Mouse (Mus musculus): ENCODE results near the gene Insc. TPM values are rescaled to one million over a fixed set of nuclear protein-coding genes. Genes with fewer than 3 reads are reported as not detected.
"Not testable (repeated sequence)": the region's sequence is repeated elsewhere in the genome, so short reads cannot be mapped to it uniquely, and the experiment has no call there.

Insc gene
- polyA plus RNA-seq, 1 experiment from 2014 or later: 2.9 TPM

GRCm38 (mm10) chr7:114731175-114731574, 12.3 kb upstream of the Insc start:
- Histone ChIP-seq H3K36me3 (replicated peaks; ENCODE audit: control insufficient read depth, insufficient read depth) (no peaks in the 10 kb centered on the region), H3K4me2 (replicated peaks) (no peak overlapping the region), H3K9me3 (ENCODE audit: control insufficient read depth, low read length) (no peaks in the 10 kb centered on the region), H3K4me3 (replicated peaks; ENCODE audit: low read length) (no peak overlapping the region), H3K27ac (no peak overlapping the region), H3K27me3 (ENCODE audit: control insufficient read depth, insufficient read depth, low read length) (no peaks in the 10 kb centered on the region), H3K9ac (no peak overlapping the region), H3K4me1 (replicated peaks; ENCODE audit: control insufficient read depth, insufficient read depth, low read length) (no peaks in the 10 kb centered on the region)
- 82% methylated on average over 6 of the region's 6 CpGs for WGBS
- no peak for DNase-seq (ENCODE audit: low spot score)
- ATAC-seq (ENCODE audit: low FRiP score): no peak

- DNase-seq (ENCODE audit: low spot score); H3K27me3 ChIP-seq (ENCODE audit: control insufficient read depth, insufficient read depth, low read length); H3K9me3 ChIP-seq (ENCODE audit: control insufficient read depth, low read length); ATAC-seq (ENCODE audit: low FRiP score); H3K4me2 ChIP-seq (replicated peaks); H3K9ac ChIP-seq; H3K4me1 ChIP-seq (replicated peaks; ENCODE audit: control insufficient read depth, insufficient read depth, low read length); H3K36me3 ChIP-seq (replicated peaks; ENCODE audit: control insufficient read depth, insufficient read depth); H3K4me3 ChIP-seq (replicated peaks; ENCODE audit: low read length); H3K27ac ChIP-seq: not testable (repeated sequence)
- WGBS: 40% methylated on average over 4 of the region's 4 CpGs
Observed at GRCm38 (mm10) chr7:114731700-114732099, 11.8 kb upstream of the Insc start.

GRCm38 (mm10) chr7:114736256-114736655, 7.2 kb upstream of the Insc start:
- H3K9me3 ChIP-seq (ENCODE audit: control insufficient read depth, low read length): no peaks in the 10 kb centered on the region
- no peak overlapping the region for H3K27ac ChIP-seq
- no peak for ATAC-seq (ENCODE audit: low FRiP score)
- no peaks in the 10 kb centered on the region for H3K4me1 ChIP-seq (replicated peaks; ENCODE audit: control insufficient read depth, insufficient read depth, low read length)
- no peaks in the 10 kb centered on the region for H3K27me3 ChIP-seq (ENCODE audit: control insufficient read depth, insufficient read depth, low read length)
- 47% methylated on average over 5 of the region's 5 CpGs for WGBS
- no peak overlapping the region for H3K4me2 ChIP-seq (replicated peaks)
- no peaks in the 10 kb centered on the region for H3K36me3 ChIP-seq (replicated peaks; ENCODE audit: control insufficient read depth, insufficient read depth)
- no peak for DNase-seq (ENCODE audit: low spot score)
- H3K9ac ChIP-seq: no peak overlapping the region
- H3K4me3 ChIP-seq (replicated peaks; ENCODE audit: low read length): no peak overlapping the region

GRCm38 (mm10) chr7:114738166-114738565, 5.3 kb upstream of the Insc start:
- no peak overlapping the region for H3K27ac ChIP-seq
- H3K4me2 ChIP-seq (replicated peaks): no peak overlapping the region
- ATAC-seq (ENCODE audit: low FRiP score) (no peak), DNase-seq (ENCODE audit: low spot score) (no peak)
- H3K9ac ChIP-seq: no peak overlapping the region
- no peaks in the 10 kb centered on the region for H3K36me3 ChIP-seq (replicated peaks; ENCODE audit: control insufficient read depth, insufficient read depth)
- no peaks in the 10 kb centered on the region for H3K27me3 ChIP-seq (ENCODE audit: control insufficient read depth, insufficient read depth, low read length)
- no peak overlapping the region for H3K4me3 ChIP-seq (replicated peaks; ENCODE audit: low read length)
- no peaks in the 10 kb centered on the region for H3K4me1 ChIP-seq (replicated peaks; ENCODE audit: control insufficient read depth, insufficient read depth, low read length)
- no peaks in the 10 kb centered on the region for H3K9me3 ChIP-seq (ENCODE audit: control insufficient read depth, low read length)

GRCm38 (mm10) chr7:114740360-114741165, 2.9 kb upstream of the Insc start:
- Histone ChIP-seq H3K27me3 (ENCODE audit: control insufficient read depth, insufficient read depth, low read length) (no peaks in the 10 kb centered on the region), H3K9me3 (ENCODE audit: control insufficient read depth, low read length) (no peaks in the 10 kb centered on the region), H3K4me2 (replicated peaks) (no peak overlapping the region), H3K9ac (no peak overlapping the region), H3K4me3 (replicated peaks; ENCODE audit: low read length) (no peak overlapping the region), H3K36me3 (replicated peaks; ENCODE audit: control insufficient read depth, insufficient read depth) (no peaks in the 10 kb centered on the region), H3K27ac (no peak overlapping the region), H3K4me1 (replicated peaks; ENCODE audit: control insufficient read depth, insufficient read depth, low read length) (peaks cover 6% of the 10 kb centered on the region; the same call in 1 of the 2 replicates)
- WGBS: 39% methylated on average over 6 of the region's 6 CpGs
- DNase-seq (ENCODE audit: low spot score): no peak
- no peak for ATAC-seq (ENCODE audit: low FRiP score)

GRCm38 (mm10) chr7:114744639-114745245, 1.2 kb downstream of the Insc start:
- WGBS: 61% methylated on average over 3 of the region's 3 CpGs
- Histone ChIP-seq H3K27me3 (ENCODE audit: control insufficient read depth, insufficient read depth, low read length) (no peaks in the 10 kb centered on the region), H3K4me2 (replicated peaks) (peak overlapping the region; percentile 60), H3K4me1 (replicated peaks; ENCODE audit: control insufficient read depth, insufficient read depth, low read length) (peaks cover 6% of the 10 kb centered on the region; the same call in 1 of the 2 replicates), H3K9me3 (ENCODE audit: control insufficient read depth, low read length) (no peaks in the 10 kb centered on the region), H3K4me3 (replicated peaks; ENCODE audit: low read length) (no peak overlapping the region), H3K36me3 (replicated peaks; ENCODE audit: control insufficient read depth, insufficient read depth) (no peaks in the 10 kb centered on the region), H3K27ac (no peak overlapping the region), H3K9ac (no peak overlapping the region)
- ATAC-seq (ENCODE audit: low FRiP score) (no peak), DNase-seq (ENCODE audit: low spot score) (no peak)

- WGBS: 6% methylated on average over 34 of the region's 34 CpGs
- H3K4me2 ChIP-seq (replicated peaks): peak overlapping the region; percentile 60
- H3K9me3 ChIP-seq (ENCODE audit: control insufficient read depth, low read length): no peaks in the 10 kb centered on the region
- no peaks in the 10 kb centered on the region for H3K36me3 ChIP-seq (replicated peaks; ENCODE audit: control insufficient read depth, insufficient read depth)
- H3K27me3 ChIP-seq (ENCODE audit: control insufficient read depth, insufficient read depth, low read length): no peaks in the 10 kb centered on the region
- no peak overlapping the region for H3K27ac ChIP-seq
- DNase-seq (ENCODE audit: low spot score) (no peak), ATAC-seq (ENCODE audit: low FRiP score) (peak; percentile 64)
- peak overlapping the region; percentile 43 for H3K9ac ChIP-seq
- peaks cover 6% of the 10 kb centered on the region; the same call in 1 of the 2 replicates for H3K4me1 ChIP-seq (replicated peaks; ENCODE audit: control insufficient read depth, insufficient read depth, low read length)
- peak overlapping the region; percentile 33 for H3K4me3 ChIP-seq (replicated peaks; ENCODE audit: low read length)
Observed at GRCm38 (mm10) chr7:114745481-114746271, 2.2 kb downstream of the Insc start.

- no peak overlapping the region for H3K4me2 ChIP-seq (replicated peaks)
- WGBS: 37% methylated on average over 3 of the region's 3 CpGs
- H3K4me3 ChIP-seq (replicated peaks; ENCODE audit: low read length): no peak overlapping the region
- no peak for DNase-seq (ENCODE audit: low spot score)
- H3K9me3 ChIP-seq (ENCODE audit: control insufficient read depth, low read length): no peaks in the 10 kb centered on the region
- no peaks in the 10 kb centered on the region for H3K27me3 ChIP-seq (ENCODE audit: control insufficient read depth, insufficient read depth, low read length)
- H3K36me3 ChIP-seq (replicated peaks; ENCODE audit: control insufficient read depth, insufficient read depth): no peaks in the 10 kb centered on the region
- H3K4me1 ChIP-seq (replicated peaks; ENCODE audit: control insufficient read depth, insufficient read depth, low read length): peaks cover 6% of the 10 kb centered on the region; the same call in 1 of the 2 replicates
- no peak overlapping the region for H3K9ac ChIP-seq
- H3K27ac ChIP-seq: no peak overlapping the region
- no peak for ATAC-seq (ENCODE audit: low FRiP score)
Observed at GRCm38 (mm10) chr7:114747596-114747995, 4.1 kb downstream of the Insc start.

GRCm38 (mm10) chr7:114748239-114748638, 4.7 kb downstream of the Insc start:
- ATAC-seq (ENCODE audit: low FRiP score) (no peak), DNase-seq (ENCODE audit: low spot score) (no peak)
- H3K9me3 ChIP-seq (ENCODE audit: control insufficient read depth, low read length): no peaks in the 10 kb centered on the region
- H3K27ac ChIP-seq: no peak overlapping the region
- no peak overlapping the region for H3K4me3 ChIP-seq (replicated peaks; ENCODE audit: low read length)
- 72% methylated on average over 4 of the region's 4 CpGs for WGBS
- no peaks in the 10 kb centered on the region for H3K36me3 ChIP-seq (replicated peaks; ENCODE audit: control insufficient read depth, insufficient read depth)
- no peak overlapping the region for H3K4me2 ChIP-seq (replicated peaks)
- H3K27me3 ChIP-seq (ENCODE audit: control insufficient read depth, insufficient read depth, low read length): no peaks in the 10 kb centered on the region
- H3K9ac ChIP-seq: no peak overlapping the region
- H3K4me1 ChIP-seq (replicated peaks; ENCODE audit: control insufficient read depth, insufficient read depth, low read length): peaks cover 6% of the 10 kb centered on the region; the same call in 1 of the 2 replicates

All from hindbrain, embryonic 14.5 days (tissue).